Mouse (Mus musculus) limb, embryonic 13.5 days (tissue): ENCODE results near the gene Dpm3. TPM values are rescaled to one million over a fixed set of nuclear protein-coding genes. Genes with fewer than 3 reads are reported as not detected.

Experiments used
- ATAC-seq: fragments of 200-750 bp; cut with Nextera tagmentation; 2 replicates; pipeline ENCODE4 v1.8.0; 2017; ENCODE audit warnings: low read depth, moderate number of reproducible peaks, moderate TSS enrichment; ENCODE audit not compliant: low FRiP score
- H3K27ac ChIP-seq: fragments of 300-500 bp; sonication (generic); 2 replicates; pipeline ENCODE4 v1.5.1; 2015; ENCODE audit warnings: inconsistent platforms, mild to moderate bottlenecking, moderate library complexity
- H3K27me3 ChIP-seq: fragments of 300-500 bp; sonication (generic); 2 replicates; pipeline ENCODE4 v1.6.1; 2015; ENCODE audit warnings: mild to moderate bottlenecking, inconsistent platforms
- H3K36me3 ChIP-seq: fragments of 300-500 bp; sonication (generic); 2 replicates; pipeline ENCODE4 v1.6.1; 2015; ENCODE audit warnings: inconsistent platforms, mild to moderate bottlenecking, moderate library complexity
- H3K4me1 ChIP-seq: fragments of 300-500 bp; sonication (generic); 2 replicates; pipeline ENCODE4 v1.6.1; 2015; ENCODE audit warnings: inconsistent platforms
- H3K4me2 ChIP-seq: fragments of 300-500 bp; sonication (generic); replicated peaks from 2 replicates; pipeline ENCODE4 v1.6.1; 2015; ENCODE audit warnings: inconsistent platforms, mild to moderate bottlenecking, moderate library complexity
- H3K4me3 ChIP-seq: fragments of 300-500 bp; sonication (generic); 2 replicates; pipeline ENCODE4 v1.5.1; 2015; ENCODE audit warnings: moderate library complexity, mild to moderate bottlenecking, inconsistent platforms
- H3K9ac ChIP-seq: fragments of 300-500 bp; sonication (generic); 2 replicates; pipeline ENCODE4 v1.6.1; 2015; ENCODE audit warnings: mild to moderate bottlenecking, inconsistent platforms
- H3K9me3 ChIP-seq: fragments of 300-500 bp; sonication (generic); 2 replicates; pipeline ENCODE4 v1.6.1; 2016; ENCODE audit warnings: inconsistent platforms
- whole genome bisulfite sequencing: fragments of 180-500 bp; shearing (Covaris S2); methylation state at CpG from one replicate; pipeline ENCODE4 v1.1.7; 2015; 5-methylcytosine and 5-hydroxymethylcytosine counted together
- polyA plus RNA-seq: library from polyadenylated mRNA; unstranded; fragments of >200 nt; fragmentation: Nextera tagmentation; extraction: Ambion mirVana; gene quantifications from 2 replicates; pipeline ENCODE4 v1.2.1, GENCODE M21; 2015

Dpm3 gene
- polyA plus RNA-seq, 1 experiment from 2014 or later = 126 TPM

DNA sequence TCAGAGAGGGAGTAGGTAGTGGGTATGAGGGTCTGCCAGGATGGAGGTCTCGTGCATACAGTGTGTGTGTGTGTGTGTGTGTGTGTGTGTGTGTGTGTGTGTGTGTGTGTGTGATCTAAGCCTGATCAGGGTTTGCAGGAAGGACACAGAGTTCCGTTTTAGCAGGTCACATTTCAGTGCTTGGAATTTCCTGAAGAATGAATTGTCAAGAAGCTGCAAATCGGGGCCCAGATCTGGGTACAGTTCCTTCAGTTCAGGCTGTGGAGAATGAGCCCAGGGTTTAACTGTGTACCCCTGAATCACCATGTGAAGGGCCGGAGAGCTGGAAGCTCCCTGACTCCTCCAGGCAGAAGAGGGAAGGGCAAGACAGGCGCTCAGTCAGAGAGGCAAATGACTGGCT is 28.1 kb downstream of the Dpm3 start:
- 55% methylated on average over 5 of the region's 5 CpGs for WGBS
- H3K4me1 ChIP-seq = peaks cover 36% of the 10 kb centered on the region
- no peak overlapping the region for H3K4me2 ChIP-seq
- 0 out of 2 replicates have a peak overlapping the region, but pooled peaks have one; percentile 36 for H3K9ac ChIP-seq
- no peaks in the 10 kb centered on the region for H3K36me3 ChIP-seq
- H3K9me3 ChIP-seq = no peaks in the 10 kb centered on the region
- no peak overlapping the region for H3K27ac ChIP-seq
- H3K27me3 ChIP-seq = no peaks in the 10 kb centered on the region
- no peak overlapping the region for H3K4me3 ChIP-seq
- no peak for ATAC-seq

DNA sequence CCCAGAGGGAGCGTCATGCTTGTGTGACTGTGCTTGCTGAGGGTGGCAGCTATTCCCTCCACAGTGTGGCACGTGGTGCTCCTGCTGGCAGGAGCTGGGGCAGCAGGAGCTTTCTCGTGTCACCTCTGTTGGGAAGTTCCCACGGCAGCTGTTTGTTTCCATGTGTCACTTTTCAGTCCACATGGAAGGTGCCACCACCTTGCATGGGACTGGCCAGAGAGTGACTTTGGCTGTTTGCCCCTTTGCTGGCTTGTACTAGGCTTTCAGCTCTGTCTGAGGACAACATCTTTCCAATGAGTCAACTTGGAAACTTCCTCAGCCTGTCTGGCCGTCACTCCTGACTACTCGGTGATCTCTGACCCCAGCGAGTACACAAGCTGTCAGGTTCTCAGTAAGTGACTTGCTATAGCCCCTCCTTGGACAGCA is 29.4 kb downstream of the Dpm3 start:
- Histone ChIP-seq H3K36me3 (no peaks in the 10 kb centered on the region), H3K9ac (no peak overlapping the region), H3K4me1 (peaks cover 38% of the 10 kb centered on the region), H3K4me2 (no peak overlapping the region), H3K27me3 (no peaks in the 10 kb centered on the region), H3K9me3 (no peaks in the 10 kb centered on the region), H3K27ac (no peak overlapping the region), H3K4me3 (no peak overlapping the region)
- no peak for ATAC-seq
- WGBS = 50% methylated on average over 7 of the region's 7 CpGs

GRCm38 (mm10) chr3:89291874-89292273 is 32.7 kb downstream of the Dpm3 start:
- ATAC-seq = no peak
- H3K36me3 ChIP-seq = no peaks in the 10 kb centered on the region
- H3K4me3 ChIP-seq = no peak overlapping the region
- no peak overlapping the region for H3K9ac ChIP-seq
- peaks cover 34% of the 10 kb centered on the region for H3K4me1 ChIP-seq
- no peak overlapping the region for H3K4me2 ChIP-seq
- no peaks in the 10 kb centered on the region for H3K27me3 ChIP-seq
- no peaks in the 10 kb centered on the region for H3K9me3 ChIP-seq
- WGBS = 65% methylated on average over 10 of the region's 10 CpGs
- H3K27ac ChIP-seq = no peak overlapping the region; the same call in 1 of the 2 replicates

GRCm38 (mm10) chr3:89292303-89292702 is 33.1 kb downstream of the Dpm3 start:
- Histone ChIP-seq H3K4me1 (peaks cover 34% of the 10 kb centered on the region), H3K9me3 (no peaks in the 10 kb centered on the region), H3K4me3 (no peak overlapping the region), H3K27me3 (no peaks in the 10 kb centered on the region), H3K9ac (no peak overlapping the region), H3K27ac (no peak overlapping the region; the same call in 1 of the 2 replicates), H3K36me3 (no peaks in the 10 kb centered on the region), H3K4me2 (no peak overlapping the region)
- 49% methylated on average over 5 of the region's 5 CpGs for WGBS
- ATAC-seq = 0 out of 2 replicates have a peak, but pooled peaks have one; percentile 37

GRCm38 (mm10) chr3:89293247-89293918 is 34.2 kb downstream of the Dpm3 start:
- Histone ChIP-seq H3K36me3 (no peaks in the 10 kb centered on the region), H3K9ac (no peak overlapping the region), H3K9me3 (no peaks in the 10 kb centered on the region), H3K27ac (no peak overlapping the region), H3K4me2 (no peak overlapping the region), H3K4me1 (peaks cover 26% of the 10 kb centered on the region), H3K4me3 (no peak overlapping the region), H3K27me3 (no peaks in the 10 kb centered on the region)
- WGBS = 90% methylated on average over 11 of the region's 11 CpGs
- no peak for ATAC-seq

DNA sequence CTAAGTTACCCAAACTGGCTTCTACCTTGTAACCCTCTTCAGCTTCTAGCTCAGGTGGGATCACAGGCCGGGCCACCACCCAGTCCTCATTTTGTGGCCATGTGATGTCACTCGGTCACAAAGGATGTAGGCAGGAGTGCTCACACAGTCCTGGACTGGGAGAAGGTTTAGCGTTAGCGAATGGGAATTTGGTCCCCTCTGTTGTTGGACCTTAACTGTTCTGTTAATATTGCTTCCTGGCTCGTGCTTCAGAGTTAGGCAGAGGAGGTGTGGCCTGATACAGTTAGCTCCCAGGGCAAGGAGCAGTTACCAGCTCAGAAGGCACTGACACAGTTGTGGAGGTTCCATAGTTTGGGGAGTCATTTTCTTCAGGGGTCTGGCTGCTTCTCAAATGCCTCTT is 35.0 kb downstream of the Dpm3 start:
- Histone ChIP-seq H3K9ac (no peak overlapping the region), H3K36me3 (no peaks in the 10 kb centered on the region), H3K9me3 (no peaks in the 10 kb centered on the region), H3K4me1 (peaks cover 23% of the 10 kb centered on the region), H3K4me2 (no peak overlapping the region), H3K27me3 (no peaks in the 10 kb centered on the region), H3K27ac (no peak overlapping the region), H3K4me3 (no peak overlapping the region)
- ATAC-seq = no peak
- 74% methylated on average over 5 of the region's 5 CpGs for WGBS

DNA sequence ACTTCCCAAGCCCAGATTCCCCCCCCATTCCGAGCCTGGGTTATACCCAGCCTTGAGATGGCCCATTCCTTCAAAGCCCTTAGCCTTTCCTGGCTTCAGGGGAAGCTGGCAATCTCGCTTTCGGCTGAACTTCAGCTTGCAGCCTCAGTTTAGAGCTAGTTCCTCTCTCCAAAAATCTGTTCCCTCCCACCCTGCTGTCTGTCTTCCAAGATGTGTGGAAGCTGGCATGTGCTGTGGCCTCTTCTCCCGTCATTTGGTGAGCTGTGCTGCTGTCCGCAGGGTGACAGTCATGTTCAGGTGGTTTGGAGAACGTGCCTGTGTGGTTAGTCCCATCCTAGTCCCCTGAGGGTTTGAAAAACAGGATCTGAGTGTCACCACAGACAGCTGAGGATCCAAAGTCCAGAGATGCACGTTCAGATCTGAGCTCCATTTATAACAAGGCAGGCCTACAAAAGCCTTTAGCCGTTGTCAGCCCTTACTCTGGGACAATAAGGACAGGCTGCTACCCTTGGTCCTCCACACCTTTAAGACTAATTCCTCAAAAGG is 36.6 kb downstream of the Dpm3 start:
- no peak overlapping the region for H3K27ac ChIP-seq
- H3K9me3 ChIP-seq = no peaks in the 10 kb centered on the region
- no peak overlapping the region for H3K4me2 ChIP-seq
- H3K9ac ChIP-seq = no peak overlapping the region
- peaks cover 31% of the 10 kb centered on the region for H3K4me1 ChIP-seq
- H3K36me3 ChIP-seq = no peaks in the 10 kb centered on the region
- H3K4me3 ChIP-seq = no peak overlapping the region
- 80% methylated on average over 8 of the region's 8 CpGs for WGBS
- no peaks in the 10 kb centered on the region for H3K27me3 ChIP-seq
- no peak for ATAC-seq

- 79% methylated on average over 11 of the region's 11 CpGs for WGBS
- no peak overlapping the region for H3K4me2 ChIP-seq
- no peaks in the 10 kb centered on the region for H3K27me3 ChIP-seq
- H3K4me3 ChIP-seq = no peak overlapping the region
- H3K4me1 ChIP-seq = peaks cover 20% of the 10 kb centered on the region
- H3K9ac ChIP-seq = no peak overlapping the region
- no peak for ATAC-seq
- H3K27ac ChIP-seq = no peak overlapping the region
- H3K9me3 ChIP-seq = no peaks in the 10 kb centered on the region
- H3K36me3 ChIP-seq = no peaks in the 10 kb centered on the region
Measured at GRCm38 (mm10) chr3:89296761-89297396, 37.7 kb downstream of the Dpm3 start.

DNA sequence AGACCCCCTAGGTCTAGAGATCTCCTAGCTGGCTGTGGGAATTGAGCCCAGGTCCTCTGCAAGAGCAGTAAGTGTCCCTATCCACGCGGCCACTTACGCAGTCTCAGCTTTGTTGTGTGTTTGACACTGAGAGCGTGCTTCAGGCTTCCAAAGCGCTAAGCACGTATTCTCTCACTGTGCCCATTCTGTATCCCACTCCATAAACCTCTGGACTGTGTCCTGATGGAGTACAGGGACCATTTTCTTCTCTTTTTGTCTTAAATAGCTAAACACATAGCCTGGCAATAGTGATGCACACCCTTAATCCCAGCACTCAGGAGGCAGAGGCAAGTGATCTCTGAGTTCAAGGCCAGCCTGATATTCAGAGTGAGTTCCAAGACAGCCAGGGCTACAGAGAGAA is 39.8 kb downstream of the Dpm3 start:
- H3K4me3 ChIP-seq = no peak overlapping the region
- H3K4me1 ChIP-seq = peaks cover 14% of the 10 kb centered on the region
- no peaks in the 10 kb centered on the region for H3K36me3 ChIP-seq
- WGBS = 88% methylated on average over 6 of the region's 6 CpGs
- no peak overlapping the region for H3K27ac ChIP-seq
- H3K4me2 ChIP-seq = peak overlapping the region; percentile 64; the same call in 1 of the 2 replicates
- ATAC-seq = no peak
- H3K9ac ChIP-seq = no peak overlapping the region
- H3K9me3 ChIP-seq = no peaks in the 10 kb centered on the region
- no peaks in the 10 kb centered on the region for H3K27me3 ChIP-seq

DNA sequence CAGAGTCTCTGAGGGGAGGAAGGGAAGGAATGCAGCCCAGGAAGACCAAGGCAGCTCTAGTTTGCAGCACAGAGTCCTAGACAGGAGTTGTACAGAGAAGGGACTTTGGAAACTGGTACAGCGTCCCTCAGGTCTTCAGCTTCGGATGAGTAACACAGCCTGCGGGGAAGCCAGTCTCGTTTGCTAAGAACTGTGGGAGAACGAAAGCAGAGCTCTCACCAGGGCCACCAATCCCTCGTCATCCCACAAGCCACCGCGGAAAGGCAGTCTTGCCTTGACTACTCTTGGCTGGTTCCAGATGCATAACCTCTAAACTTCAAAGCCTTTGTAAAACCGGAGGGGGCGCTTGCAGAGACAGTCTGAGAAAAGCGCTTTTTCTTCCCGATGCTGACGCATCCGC is 40.3 kb downstream of the Dpm3 start:
- Histone ChIP-seq H3K9me3 (no peaks in the 10 kb centered on the region), H3K4me1 (peaks cover 17% of the 10 kb centered on the region), H3K36me3 (no peaks in the 10 kb centered on the region), H3K27me3 (no peaks in the 10 kb centered on the region), H3K4me2 (peak overlapping the region; percentile 64), H3K9ac (peak overlapping the region; percentile 53), H3K4me3 (peak overlapping the region; percentile 33), H3K27ac (no peak overlapping the region)
- no peak for ATAC-seq
- WGBS = 1% methylated on average over 14 of the region's 14 CpGs

- Histone ChIP-seq H3K4me3 (peak overlapping the region; percentile 33), H3K36me3 (no peaks in the 10 kb centered on the region), H3K9me3 (no peaks in the 10 kb centered on the region), H3K27me3 (no peaks in the 10 kb centered on the region), H3K27ac (no peak overlapping the region), H3K4me2 (peak overlapping the region; percentile 64), H3K4me1 (peaks cover 19% of the 10 kb centered on the region), H3K9ac (peak overlapping the region; percentile 53)
- ATAC-seq = no peak
- whole genome bisulfite sequencing = 36% methylated on average over 1 of the region's 1 CpGs
Measured at GRCm38 (mm10) chr3:89300071-89300470, 40.9 kb downstream of the Dpm3 start.

DNA sequence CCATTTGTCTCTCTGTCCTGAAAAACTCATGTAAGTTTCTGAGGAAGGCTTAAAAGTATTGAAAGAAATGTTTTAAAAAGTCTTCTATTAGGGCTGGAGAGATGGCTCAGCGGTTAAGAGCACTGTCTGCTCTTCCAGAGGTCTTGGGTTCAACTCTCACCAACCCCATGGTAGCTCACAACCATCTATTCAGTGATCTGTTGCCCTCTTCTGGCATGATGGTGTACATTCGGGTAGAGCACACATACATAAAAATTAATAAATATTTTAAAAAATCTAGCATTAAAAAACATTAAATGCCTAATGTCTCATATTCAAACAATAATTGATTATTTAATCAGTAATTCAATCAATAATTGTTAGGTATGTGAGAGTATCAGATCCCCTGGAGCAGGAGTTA is 41.4 kb downstream of the Dpm3 start:
- WGBS = 60% methylated on average over 2 of the region's 2 CpGs
- H3K27ac ChIP-seq = no peak overlapping the region
- H3K4me1 ChIP-seq = peaks cover 23% of the 10 kb centered on the region
- ATAC-seq = no peak
- H3K4me2 ChIP-seq = no peak overlapping the region
- no peak overlapping the region for H3K4me3 ChIP-seq
- no peaks in the 10 kb centered on the region for H3K9me3 ChIP-seq
- H3K27me3 ChIP-seq = no peaks in the 10 kb centered on the region
- no peak overlapping the region for H3K9ac ChIP-seq
- H3K36me3 ChIP-seq = no peaks in the 10 kb centered on the region
